Mouse (Mus musculus): ENCODE data around the gene Cfb. TPM values are rescaled to one million over a fixed set of nuclear protein-coding genes. Genes with fewer than 3 reads are reported as not detected.
"Not testable (repeated sequence)": the region's sequence is repeated elsewhere in the genome, so short reads cannot be mapped to it uniquely, and the experiment has no call there.

Gene Cfb
- 0.93 and 0.94 TPM in 2 replicates for polyA plus RNA-seq (2014; fragmentation: Nextera tagmentation; extraction: Ambion mirVana)

GRCm38 (mm10) chr17:34862416-34863081 is at the start of gene Cfb:
Gene Cfb, minus strand, starts transcription at chr17:34862518.
- Histone ChIP-seq H3K27me3 (replicated peaks; ENCODE audit: control insufficient read depth, insufficient read depth, low read length) (no peaks in the 10 kb centered on the region), H3K9me3 (replicated peaks; ENCODE audit: control insufficient read depth, low read length) (no peaks in the 10 kb centered on the region), H3K4me2 (ENCODE audit: low read length) (no peak within 1 kb of the TSS), H3K27ac (ENCODE audit: low read depth, low read length) (no peak within 1 kb of the TSS), H3K36me3 (ENCODE audit: control insufficient read depth, insufficient read depth, low read length) (peaks cover under 1% of the 10 kb centered on the region; the same call in 1 of the 2 replicates), H3K9ac (ENCODE audit: low read length) (no peak within 1 kb of the TSS), H3K4me1 (ENCODE audit: control insufficient read depth, insufficient read depth, low read length) (no peaks in the 10 kb centered on the region), H3K4me3 (ENCODE audit: low read depth, low read length) (no peak within 1 kb of the TSS)
- WGBS, result 75% methylated on average over 8 of the region's 8 CpGs
- DNase-seq (ENCODE audit: low spot score) (no peak), ATAC-seq (no peak)

DNA sequence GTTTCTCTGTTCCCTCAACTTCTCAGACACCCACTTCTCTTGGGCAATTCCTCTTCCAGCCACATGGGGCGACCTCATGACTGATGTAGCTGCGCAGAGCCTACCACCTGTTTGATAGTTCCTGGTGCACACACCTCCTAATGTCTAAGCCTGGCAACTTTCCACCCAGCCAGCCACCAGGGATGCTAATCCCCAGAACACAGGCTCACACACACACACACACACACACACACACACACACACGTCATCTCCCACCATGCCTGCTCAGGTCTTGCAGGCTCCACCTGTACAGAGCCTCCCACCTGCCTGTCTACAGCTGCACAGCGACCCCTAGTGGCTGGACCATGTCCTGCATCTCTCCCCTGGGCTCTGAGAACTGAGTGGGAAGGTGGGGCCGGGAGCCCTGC is 49.6 kb upstream of the Cfb start:
- ATAC-seq (peak; percentile 64), DNase-seq (ENCODE audit: low spot score) (peak; percentile 61)
- Histone ChIP-seq H3K4me2 (ENCODE audit: low read length) (no peak overlapping the region), H3K27me3 (replicated peaks; ENCODE audit: control insufficient read depth, insufficient read depth, low read length) (no peaks in the 10 kb centered on the region), H3K36me3 (ENCODE audit: control insufficient read depth, insufficient read depth, low read length) (peaks cover 72% of the 10 kb centered on the region), H3K27ac (ENCODE audit: low read depth, low read length) (no peak overlapping the region), H3K9me3 (replicated peaks; ENCODE audit: control insufficient read depth, low read length) (no peaks in the 10 kb centered on the region), H3K9ac (ENCODE audit: low read length) (no peak overlapping the region), H3K4me3 (ENCODE audit: low read depth, low read length) (no peak overlapping the region), H3K4me1 (ENCODE audit: control insufficient read depth, insufficient read depth, low read length) (no peaks in the 10 kb centered on the region)
- 32% methylated on average over 5 of the region's 5 CpGs for WGBS

GRCm38 (mm10) chr17:34910982-34911381 is 48.7 kb upstream of the Cfb start:
- WGBS, result 93% methylated on average over 10 of the region's 10 CpGs
- DNase-seq (ENCODE audit: low spot score), result no peak

GRCm38 (mm10) chr17:34902895-34903294 is 40.6 kb upstream of the Cfb start:
- Histone ChIP-seq H3K4me2 (ENCODE audit: low read length) (no peak overlapping the region), H3K27ac (ENCODE audit: low read depth, low read length) (no peak overlapping the region), H3K36me3 (ENCODE audit: control insufficient read depth, insufficient read depth, low read length) (peaks cover 67% of the 10 kb centered on the region), H3K9me3 (replicated peaks; ENCODE audit: control insufficient read depth, low read length) (no peaks in the 10 kb centered on the region), H3K4me3 (ENCODE audit: low read depth, low read length) (no peak overlapping the region), H3K9ac (ENCODE audit: low read length) (no peak overlapping the region), H3K27me3 (replicated peaks; ENCODE audit: control insufficient read depth, insufficient read depth, low read length) (no peaks in the 10 kb centered on the region), H3K4me1 (ENCODE audit: control insufficient read depth, insufficient read depth, low read length) (peaks cover 7% of the 10 kb centered on the region; the same call in 1 of the 2 replicates)
- DNase-seq (ENCODE audit: low spot score) (no peak), ATAC-seq (no peak)
- 92% methylated on average over 9 of the region's 9 CpGs for WGBS

More at GRCm38 (mm10) chr17:34910982-34911381, 48.7 kb upstream of the Cfb start:
- no peak overlapping the region for H3K9ac ChIP-seq (ENCODE audit: low read length)
- H3K27ac ChIP-seq (ENCODE audit: low read depth, low read length), result no peak overlapping the region
- H3K4me2 ChIP-seq (ENCODE audit: low read length), result no peak overlapping the region
- no peaks in the 10 kb centered on the region for H3K9me3 ChIP-seq (replicated peaks; ENCODE audit: control insufficient read depth, low read length)
- no peaks in the 10 kb centered on the region for H3K27me3 ChIP-seq (replicated peaks; ENCODE audit: control insufficient read depth, insufficient read depth, low read length)
- ATAC-seq, result no peak
- H3K4me3 ChIP-seq (ENCODE audit: low read depth, low read length), result no peak overlapping the region
- peaks cover 82% of the 10 kb centered on the region for H3K36me3 ChIP-seq (ENCODE audit: control insufficient read depth, insufficient read depth, low read length)
- no peaks in the 10 kb centered on the region for H3K4me1 ChIP-seq (ENCODE audit: control insufficient read depth, insufficient read depth, low read length)

DNA sequence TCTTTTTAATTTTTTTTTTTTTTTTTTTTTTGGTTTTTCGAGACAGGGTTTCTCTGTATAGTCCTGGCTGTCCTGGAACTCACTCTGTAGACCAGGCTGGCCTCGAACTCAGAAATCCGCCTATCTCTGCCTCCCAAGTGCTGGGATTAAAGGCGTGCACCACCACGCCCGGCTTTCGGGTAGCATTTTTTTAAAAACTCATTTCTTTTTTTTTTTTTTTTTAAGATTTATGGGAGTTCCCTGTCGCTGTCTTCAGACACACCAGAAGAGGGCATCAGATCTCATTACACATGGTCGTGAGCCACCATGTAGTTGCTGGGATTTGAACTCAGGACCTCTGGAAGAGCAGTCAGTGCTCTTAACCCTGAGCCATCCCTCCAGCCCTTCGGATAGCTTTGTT is 39.6 kb upstream of the Cfb start:
- H3K9ac ChIP-seq (ENCODE audit: low read length); H3K27me3 ChIP-seq (replicated peaks; ENCODE audit: control insufficient read depth, insufficient read depth, low read length); H3K4me2 ChIP-seq (ENCODE audit: low read length); H3K27ac ChIP-seq (ENCODE audit: low read depth, low read length); ATAC-seq; DNase-seq (ENCODE audit: low spot score); H3K4me3 ChIP-seq (ENCODE audit: low read depth, low read length); H3K9me3 ChIP-seq (replicated peaks; ENCODE audit: control insufficient read depth, low read length): not testable (repeated sequence)
- Histone ChIP-seq H3K4me1 (ENCODE audit: control insufficient read depth, insufficient read depth, low read length) (peaks cover 14% of the 10 kb centered on the region), H3K36me3 (ENCODE audit: control insufficient read depth, insufficient read depth, low read length) (peaks cover 57% of the 10 kb centered on the region)
- 88% methylated on average over 9 of the region's 10 CpGs for WGBS

GRCm38 (mm10) chr17:34900826-34901225 is 38.5 kb upstream of the Cfb start:
- DNase-seq (ENCODE audit: low spot score); H3K27me3 ChIP-seq (replicated peaks; ENCODE audit: control insufficient read depth, insufficient read depth, low read length); ATAC-seq; H3K27ac ChIP-seq (ENCODE audit: low read depth, low read length); H3K4me2 ChIP-seq (ENCODE audit: low read length); H3K9me3 ChIP-seq (replicated peaks; ENCODE audit: control insufficient read depth, low read length); H3K4me3 ChIP-seq (ENCODE audit: low read depth, low read length); H3K9ac ChIP-seq (ENCODE audit: low read length): not testable (repeated sequence)
- Histone ChIP-seq H3K36me3 (ENCODE audit: control insufficient read depth, insufficient read depth, low read length) (peaks cover 53% of the 10 kb centered on the region), H3K4me1 (ENCODE audit: control insufficient read depth, insufficient read depth, low read length) (peaks cover 19% of the 10 kb centered on the region)

DNA sequence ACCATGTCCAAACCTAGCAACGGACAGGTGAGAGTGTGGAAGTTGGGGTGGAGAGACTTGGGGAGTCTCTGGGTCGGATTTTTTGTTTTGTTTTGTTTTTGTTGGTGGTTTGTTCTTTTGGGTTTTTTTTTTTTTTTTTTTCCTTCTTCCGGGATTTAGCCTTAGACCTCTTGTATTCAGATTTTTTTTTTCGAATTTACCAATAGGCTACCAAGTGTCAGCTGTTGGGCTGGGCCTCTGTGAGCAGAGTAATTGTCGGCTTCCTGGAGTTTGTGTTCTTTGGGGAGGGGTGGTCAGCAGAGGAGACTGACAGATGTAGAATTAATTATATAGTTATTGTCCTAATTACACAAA is 37.5 kb upstream of the Cfb start:
- H3K9me3 ChIP-seq (replicated peaks; ENCODE audit: control insufficient read depth, low read length), result no peaks in the 10 kb centered on the region
- 0% methylated on average over 5 of the region's 5 CpGs for WGBS
- peak overlapping the region; percentile 82 for H3K4me3 ChIP-seq (ENCODE audit: low read depth, low read length)
- H3K36me3 ChIP-seq (ENCODE audit: control insufficient read depth, insufficient read depth, low read length), result peaks cover 45% of the 10 kb centered on the region
- peak overlapping the region; percentile 97 for H3K27ac ChIP-seq (ENCODE audit: low read depth, low read length)
- peak overlapping the region; percentile 94 for H3K9ac ChIP-seq (ENCODE audit: low read length)
- H3K4me1 ChIP-seq (ENCODE audit: control insufficient read depth, insufficient read depth, low read length), result peaks cover 26% of the 10 kb centered on the region
- no peaks in the 10 kb centered on the region for H3K27me3 ChIP-seq (replicated peaks; ENCODE audit: control insufficient read depth, insufficient read depth, low read length)
- H3K4me2 ChIP-seq (ENCODE audit: low read length), result peak overlapping the region; percentile 96
- DNase-seq (ENCODE audit: low spot score) (peak; percentile 29), ATAC-seq (no peak)

- DNase-seq (ENCODE audit: low spot score), result peak; percentile 29
- peak overlapping the region; percentile 97 for H3K27ac ChIP-seq (ENCODE audit: low read depth, low read length)
- peaks cover 26% of the 10 kb centered on the region for H3K4me1 ChIP-seq (ENCODE audit: control insufficient read depth, insufficient read depth, low read length)
- WGBS, result under 1% methylated on average over 41 of the region's 45 CpGs
- peak overlapping the region; percentile 96 for H3K4me2 ChIP-seq (ENCODE audit: low read length)
- H3K9ac ChIP-seq (ENCODE audit: low read length), result peak overlapping the region; percentile 94
- no peaks in the 10 kb centered on the region for H3K9me3 ChIP-seq (replicated peaks; ENCODE audit: control insufficient read depth, low read length)
- H3K4me3 ChIP-seq (ENCODE audit: low read depth, low read length), result peak overlapping the region; percentile 82
- ATAC-seq, result no peak; the same call in 1 of the 2 replicates
- H3K27me3 ChIP-seq (replicated peaks; ENCODE audit: control insufficient read depth, insufficient read depth, low read length), result no peaks in the 10 kb centered on the region
- peaks cover 39% of the 10 kb centered on the region for H3K36me3 ChIP-seq (ENCODE audit: control insufficient read depth, insufficient read depth, low read length)
Observed at GRCm38 (mm10) chr17:34899053-34899889, 37.0 kb upstream of the Cfb start.

DNA sequence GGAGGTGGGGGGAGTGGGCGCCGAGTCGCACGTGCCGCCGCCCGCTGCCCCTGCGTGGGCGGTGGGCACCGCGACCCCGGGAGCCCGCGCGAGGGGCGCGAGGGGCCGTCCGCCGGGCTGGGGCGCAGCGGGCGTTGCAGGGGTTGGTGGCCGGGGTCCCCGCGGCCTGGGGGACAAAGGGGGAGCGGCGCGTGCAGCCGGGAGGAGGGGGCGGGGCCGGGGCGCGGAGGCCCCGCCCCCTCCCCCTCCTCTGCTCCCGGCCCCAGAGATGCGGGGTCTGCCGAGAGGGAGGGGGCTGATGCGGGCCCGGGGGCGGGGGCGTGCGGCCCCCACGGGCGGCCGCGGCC is 36.4 kb upstream of the Cfb start:
- peak overlapping the region; percentile 97 for H3K27ac ChIP-seq (ENCODE audit: low read depth, low read length)
- peak overlapping the region; percentile 96 for H3K4me2 ChIP-seq (ENCODE audit: low read length)
- no peaks in the 10 kb centered on the region for H3K9me3 ChIP-seq (replicated peaks; ENCODE audit: control insufficient read depth, low read length)
- H3K9ac ChIP-seq (ENCODE audit: low read length), result peak overlapping the region; percentile 94
- H3K4me3 ChIP-seq (ENCODE audit: low read depth, low read length), result peak overlapping the region; percentile 82
- peaks cover 26% of the 10 kb centered on the region for H3K4me1 ChIP-seq (ENCODE audit: control insufficient read depth, insufficient read depth, low read length)
- H3K36me3 ChIP-seq (ENCODE audit: control insufficient read depth, insufficient read depth, low read length), result peaks cover 35% of the 10 kb centered on the region
- ATAC-seq (peak; percentile 19; the same call in 1 of the 2 replicates), DNase-seq (ENCODE audit: low spot score) (peak; percentile 73)
- H3K27me3 ChIP-seq (replicated peaks; ENCODE audit: control insufficient read depth, insufficient read depth, low read length), result no peaks in the 10 kb centered on the region
- WGBS, result 0% methylated on average over 1 of the region's 47 CpGs
